Mouse (Mus musculus) forebrain, embryonic 11.5 days (tissue): ENCODE results near the gene Tdpoz3. TPM values are rescaled to one million over a fixed set of nuclear protein-coding genes. Genes with fewer than 3 reads are reported as not detected.
"Not testable (repeated sequence)": the region's sequence is repeated elsewhere in the genome, so short reads cannot be mapped to it uniquely, and the experiment has no call there.

Experiments
- ATAC-seq: fragments of 200-750 bp; cut with Nextera tagmentation; replicated peaks from 2 replicates; pipeline ENCODE4 v1.8.0; 2017; ENCODE audit warnings: moderate TSS enrichment; ENCODE audit not compliant: low FRiP score
- DNase-seq: peaks from one replicate; pipeline ENCODE4 v3.0.0-alpha.2; 2017; ENCODE audit warnings: low spot score
- H3K27ac ChIP-seq: fragments of 300-500 bp; sonication (generic); 2 replicates; pipeline ENCODE4 v1.5.1; 2014; ENCODE audit warnings: low read depth, low read length
- H3K27me3 ChIP-seq: fragments of 300-500 bp; sonication (generic); 2 replicates; pipeline ENCODE4 v1.6.1; 2014; ENCODE audit warnings: mild to moderate bottlenecking, low read length, mixed read lengths; ENCODE audit not compliant: control insufficient read depth, insufficient read depth
- H3K36me3 ChIP-seq: fragments of 300-500 bp; sonication (generic); 2 replicates; pipeline ENCODE4 v1.6.1; 2014; ENCODE audit warnings: mild to moderate bottlenecking, low read length, moderate library complexity, mixed read lengths; ENCODE audit not compliant: control insufficient read depth, insufficient read depth
- H3K4me1 ChIP-seq: fragments of 300-500 bp; sonication (generic); replicated peaks from 2 replicates; pipeline ENCODE4 v1.6.1; 2014; ENCODE audit warnings: low read length, mixed read lengths; ENCODE audit not compliant: control insufficient read depth, insufficient read depth
- H3K4me2 ChIP-seq: fragments of 300-500 bp; sonication (generic); 2 replicates; pipeline ENCODE4 v1.6.1; 2014; ENCODE audit warnings: low read depth, mild to moderate bottlenecking, low read length, moderate library complexity, mixed read lengths; ENCODE audit not compliant: severe bottlenecking
- H3K4me3 ChIP-seq: fragments of 300-500 bp; sonication (generic); 2 replicates; pipeline ENCODE4 v1.5.1; 2014; ENCODE audit warnings: low read depth, low read length
- H3K9ac ChIP-seq: fragments of 300-500 bp; sonication (generic); 2 replicates; pipeline ENCODE4 v1.6.1; 2014; ENCODE audit warnings: low read length
- H3K9me3 ChIP-seq: fragments of 300-500 bp; sonication (generic); 2 replicates; pipeline ENCODE4 v1.6.1; 2016; ENCODE audit warnings: low read length, mixed read lengths; ENCODE audit not compliant: control insufficient read depth
- WGBS: fragments of 180-500 bp; shearing (Covaris S2); extraction: QIAGEN DNeasy Blood & Tissue Kit; methylation state at CpG from one replicate; pipeline ENCODE4 v1.1.7; 2014; 5-methylcytosine and 5-hydroxymethylcytosine counted together
- polyA plus RNA-seq: library from polyadenylated mRNA; unstranded; fragments of >200 nt; fragmentation: Nextera tagmentation; extraction: Ambion mirVana; gene quantifications from 2 replicates; pipeline ENCODE4 v1.2.1, GENCODE M21; 2014

The Tdpoz3 gene
- not detected in 2 replicates for polyA plus RNA-seq

DNA sequence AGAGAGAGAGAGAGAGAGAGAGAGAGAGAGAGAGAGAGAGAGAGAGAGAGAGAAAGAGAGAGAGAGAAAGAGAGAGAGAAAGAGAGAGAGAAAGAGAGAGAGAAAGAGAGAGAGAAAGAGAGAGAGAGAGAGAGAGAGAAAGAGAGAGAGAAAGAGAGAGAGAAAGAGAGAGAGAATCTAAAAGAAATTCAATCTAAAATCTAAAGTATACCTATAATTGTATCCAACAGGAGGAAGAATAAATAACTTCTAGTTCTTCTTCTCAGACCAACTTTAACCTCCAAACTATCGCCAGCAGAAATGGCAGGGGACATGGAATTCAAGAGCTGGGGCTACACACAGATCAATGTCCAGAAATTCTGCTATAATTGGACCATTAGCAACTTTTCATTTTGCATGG, at the start of gene Tdpoz3:
Gene Tdpoz3, plus strand, starts transcription at position 301 of the 400 bp plus-strand sequence.
- ATAC-seq, H3K4me1 ChIP-seq, H3K27me3 ChIP-seq, H3K9ac ChIP-seq, H3K4me2 ChIP-seq, H3K36me3 ChIP-seq, H3K27ac ChIP-seq, H3K4me3 ChIP-seq, H3K9me3 ChIP-seq, DNase-seq: not testable (repeated sequence)
- 89% methylated on average over 1 of the region's 1 CpGs for WGBS

DNA sequence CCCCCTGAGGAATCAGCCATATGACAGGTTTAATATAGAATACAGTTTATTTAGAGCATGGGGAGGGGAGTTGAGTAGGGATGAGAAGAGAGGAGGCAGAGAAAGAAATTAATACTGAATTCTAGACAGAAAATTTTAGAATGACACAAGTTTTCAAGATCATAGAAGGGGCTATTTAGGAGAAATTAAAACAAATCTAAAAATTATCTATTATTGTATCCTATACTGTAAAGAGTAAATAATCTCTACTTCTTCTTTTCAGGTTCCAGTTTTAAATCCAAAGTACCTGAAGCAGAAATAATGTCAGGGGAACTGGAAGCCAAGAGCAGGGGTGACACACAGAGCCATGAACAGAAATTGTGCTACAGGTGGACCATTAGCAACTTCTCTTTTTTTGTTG, 29.7 kb upstream of the Tdpoz3 start, which contains the start of gene Tdpoz4:
Gene Tdpoz4, plus strand, starts transcription at position 301 of the 400 bp plus-strand sequence.
- DNase-seq, H3K4me3 ChIP-seq, H3K9me3 ChIP-seq, H3K27me3 ChIP-seq, H3K9ac ChIP-seq, H3K27ac ChIP-seq, H3K4me1 ChIP-seq, H3K4me2 ChIP-seq, H3K36me3 ChIP-seq, ATAC-seq: not testable (repeated sequence)

DNA sequence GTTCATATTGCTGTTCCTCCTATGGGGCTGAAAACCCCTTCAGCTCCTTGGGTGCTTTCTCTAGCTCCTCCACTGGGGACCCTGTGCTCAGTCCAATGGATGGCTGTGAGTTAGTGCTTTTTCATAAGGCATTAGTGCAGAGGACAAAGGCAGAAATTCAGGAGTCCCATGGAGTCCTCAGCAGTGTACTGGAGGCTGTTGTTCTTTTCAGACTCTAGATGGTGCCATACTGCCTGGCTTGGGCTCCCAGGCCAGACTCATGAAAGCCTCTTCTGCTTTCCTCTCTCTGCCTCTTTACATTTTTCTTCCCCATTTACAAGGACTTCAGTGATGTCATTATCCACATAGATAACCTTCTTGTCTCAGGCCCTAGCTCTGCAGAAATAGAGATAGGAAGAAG, 12.5 kb upstream of the Tdpoz3 start:
- ATAC-seq, H3K9me3 ChIP-seq, H3K4me3 ChIP-seq, H3K4me1 ChIP-seq, H3K36me3 ChIP-seq, H3K27ac ChIP-seq, H3K9ac ChIP-seq, H3K4me2 ChIP-seq, DNase-seq, H3K27me3 ChIP-seq: not testable (repeated sequence)

DNA sequence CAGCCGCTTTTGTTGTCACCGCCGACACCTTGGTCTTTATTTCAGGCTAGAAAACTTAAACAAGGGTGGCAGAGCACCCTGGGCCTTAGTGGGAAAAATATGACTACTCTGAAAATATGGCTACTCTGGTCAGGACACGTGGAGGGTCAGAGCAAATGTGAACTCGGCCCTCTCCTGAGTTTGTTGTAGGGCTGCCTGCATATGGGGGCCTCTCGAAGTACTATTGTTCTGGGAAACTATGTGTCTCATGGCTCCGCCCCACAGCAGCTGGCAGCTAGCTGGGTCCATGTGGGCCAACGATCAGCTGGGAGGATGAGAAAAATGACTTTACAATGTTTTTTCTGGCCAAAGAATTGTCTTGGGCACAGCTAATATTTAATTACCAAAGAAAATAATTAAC, 33.1 kb downstream of the Tdpoz3 start:
- 78% methylated on average over 8 of the region's 8 CpGs for WGBS

DNA sequence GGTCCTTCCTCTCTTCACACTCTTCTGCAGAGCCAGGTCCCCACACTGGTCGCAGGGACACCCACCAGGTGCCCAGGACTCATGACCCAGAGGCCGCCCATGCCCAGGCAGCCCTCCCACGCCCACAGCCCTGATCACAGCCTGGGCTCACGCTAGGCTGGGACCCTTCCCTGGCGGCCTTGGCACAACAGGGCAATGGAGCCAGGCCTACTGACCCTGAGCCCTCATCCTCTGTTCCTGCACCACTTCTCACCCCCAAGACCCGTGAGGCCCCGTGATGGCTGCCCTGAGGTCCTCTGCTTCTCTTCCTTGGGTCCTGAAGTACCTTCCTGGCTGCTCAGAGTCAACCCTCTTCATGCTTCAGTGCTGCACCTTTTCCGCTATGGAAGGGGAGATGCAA, 44.8 kb downstream of the Tdpoz3 start:
- H3K36me3 ChIP-seq, H3K27me3 ChIP-seq, H3K9ac ChIP-seq, H3K9me3 ChIP-seq, H3K4me1 ChIP-seq, H3K4me2 ChIP-seq, H3K27ac ChIP-seq, H3K4me3 ChIP-seq, ATAC-seq, DNase-seq: not testable (repeated sequence)
- 89% methylated on average over 8 of the region's 8 CpGs for WGBS

More for the DNA sequence above, 33.1 kb downstream of the Tdpoz3 start:
- not testable (repeated sequence) for H3K27me3 ChIP-seq, H3K27ac ChIP-seq, DNase-seq, ATAC-seq, H3K4me1 ChIP-seq, H3K4me2 ChIP-seq, H3K9ac ChIP-seq, H3K4me3 ChIP-seq, H3K36me3 ChIP-seq, H3K9me3 ChIP-seq

Other genes starting within 250 kb of the Tdpoz3 start
- not detected in 2 replicates for gene Tdpoz2, start 173.3 kb upstream of the Tdpoz3 start, polyA plus RNA-seq
- gene Tdpoz1, start 149.7 kb upstream of the Tdpoz3 start, polyA plus RNA-seq = not detected in 2 replicates
- gene Gm37596, start 132.9 kb upstream of the Tdpoz3 start, polyA plus RNA-seq = not detected in 2 replicates
- not detected in 2 replicates for gene Gm5773, start 53.0 kb upstream of the Tdpoz3 start, polyA plus RNA-seq
- not detected in 2 replicates for gene Tdpoz4, start 29.6 kb upstream of the Tdpoz3 start, polyA plus RNA-seq
- gene Gm9117, start 117.5 kb downstream of the Tdpoz3 start, polyA plus RNA-seq = not detected in 2 replicates
- gene Tdpoz5, start 135.3 kb downstream of the Tdpoz3 start, polyA plus RNA-seq = not detected in 2 replicates
- gene Gm9125, start 228.9 kb downstream of the Tdpoz3 start, polyA plus RNA-seq = not detected in 2 replicates
- gene Gm10697, start 246.6 kb downstream of the Tdpoz3 start, polyA plus RNA-seq = not detected in 2 replicates